Mouse (Mus musculus) heart, adult 18-20 months (tissue): Measurements from ENCODE around the gene Rdh16f2. TPM values are rescaled to one million over a fixed set of nuclear protein-coding genes. Genes with fewer than 3 reads are reported as not detected.
"Not testable (repeated sequence)": the region's sequence is repeated elsewhere in the genome, so short reads cannot be mapped to it uniquely, and the experiment has no call there.

Source experiments
- DNase-seq, 2 experiments: peaks; one replicate each; pipeline ENCODE4 v3.0.0; 2021 to 2022; ENCODE audit warnings: mixed read lengths in 1 of 2
- long read RNA-seq, 2 experiments: library from polyadenylated mRNA; stranded (forward); transcript quantifications; one replicate each; pipeline ENCODE4 v2.0.0; 2021
- total RNA-seq, 2 experiments: library from RNA; stranded (reverse); gene quantifications; 2 replicates each; pipeline ENCODE4 v1.2.3; 2021

Gene Rdh16f2
- not detected for total RNA-seq
- long read RNA-seq, experiment 1 = 0 reads
- long read RNA-seq, experiment 2 = 0 reads

DNA sequence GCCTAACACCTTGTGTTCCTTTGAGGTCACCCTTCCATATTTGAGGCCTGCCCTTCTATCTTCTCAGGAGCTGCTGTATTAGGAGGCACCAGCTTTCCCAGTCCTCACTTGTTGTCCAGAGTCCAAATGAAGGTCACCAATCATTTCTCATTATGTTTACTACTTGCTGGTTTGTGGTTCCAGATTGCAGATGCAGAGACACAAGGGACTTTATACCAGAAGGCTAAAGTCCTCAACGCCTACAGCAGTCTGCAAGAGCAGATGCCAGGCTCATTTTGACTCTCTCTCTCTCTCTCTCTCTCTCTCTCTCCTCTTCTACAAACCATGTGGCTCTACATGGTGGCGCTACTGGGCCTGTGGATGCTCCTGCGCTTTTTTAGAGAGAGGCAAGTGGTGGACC, at the start of gene Rdh16f2:
Gene Rdh16f2 (plus strand): TSS at position 243 of the 400 bp plus-strand sequence.
- no peak for DNase-seq

DNA sequence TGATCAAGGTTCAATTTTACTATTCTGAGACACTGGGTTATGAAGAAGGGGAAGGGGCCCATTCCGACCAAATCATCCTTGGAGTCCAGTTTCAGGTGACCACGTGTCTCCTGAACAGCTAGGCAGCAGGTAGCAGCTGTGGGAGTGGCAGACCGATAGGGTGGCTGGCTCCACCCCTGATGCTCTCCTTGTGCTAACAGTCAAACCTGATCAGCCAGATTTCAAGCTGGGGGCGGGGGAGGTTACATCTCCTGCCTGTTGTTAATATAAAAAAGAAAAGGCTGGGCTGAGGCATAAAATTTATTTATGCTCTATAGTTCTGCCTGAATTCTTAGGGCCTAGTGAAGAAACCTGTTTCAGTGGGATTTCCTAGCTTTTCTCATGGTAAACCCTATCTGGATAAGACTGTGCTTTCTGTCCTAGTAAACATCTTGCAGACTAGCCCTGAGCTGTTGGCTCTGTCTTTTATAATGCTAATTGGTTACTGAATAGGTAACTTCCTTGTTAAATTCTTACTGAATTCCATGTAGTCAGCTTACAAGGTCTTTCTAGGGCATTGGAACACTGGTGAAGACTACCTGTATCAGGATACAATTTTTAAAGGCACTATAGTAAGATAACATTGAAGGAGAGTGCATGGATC, 48.9 kb upstream of the Rdh16f2 start:
- not testable (repeated sequence) for DNase-seq

DNA sequence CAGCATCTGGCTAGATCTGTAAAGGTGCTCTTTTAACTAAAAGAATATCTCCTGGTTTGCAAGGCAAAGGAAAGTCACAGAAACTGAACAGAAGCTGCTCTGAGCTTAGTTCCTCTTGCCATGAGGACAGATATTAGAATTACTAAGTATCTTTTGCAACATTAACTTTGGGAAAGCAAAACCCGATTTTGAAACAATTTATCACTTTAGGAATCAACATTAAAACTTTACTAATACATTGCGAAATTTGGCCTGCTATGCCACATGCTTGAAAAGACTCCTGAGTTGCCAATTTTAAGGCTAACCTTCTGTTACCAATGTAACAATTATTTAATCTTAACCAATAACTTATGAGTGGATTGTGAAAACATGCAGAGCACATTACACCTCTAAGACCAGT, 44.5 kb upstream of the Rdh16f2 start:
- DNase-seq = not testable (repeated sequence)

DNA sequence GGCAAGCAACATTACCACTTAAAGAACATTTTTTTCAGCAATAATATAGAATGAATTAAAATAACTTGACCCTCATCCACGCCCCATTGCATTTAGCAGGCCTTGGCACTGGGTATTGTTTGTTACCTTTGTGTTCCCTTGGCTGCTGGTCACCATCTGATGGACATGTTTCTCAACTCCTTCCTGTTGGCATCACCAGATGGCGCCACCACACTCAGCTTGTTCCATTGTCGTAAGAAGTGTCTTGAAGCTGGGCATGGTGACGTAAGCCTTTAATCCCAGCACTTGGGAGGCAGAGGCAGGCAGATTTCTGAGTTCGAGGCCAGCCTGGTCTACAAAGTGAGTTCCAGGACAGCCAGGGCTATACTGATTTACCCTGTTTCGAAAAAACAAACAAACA, 40.9 kb upstream of the Rdh16f2 start:
- peak; percentile 4 to 13 for DNase-seq

DNA sequence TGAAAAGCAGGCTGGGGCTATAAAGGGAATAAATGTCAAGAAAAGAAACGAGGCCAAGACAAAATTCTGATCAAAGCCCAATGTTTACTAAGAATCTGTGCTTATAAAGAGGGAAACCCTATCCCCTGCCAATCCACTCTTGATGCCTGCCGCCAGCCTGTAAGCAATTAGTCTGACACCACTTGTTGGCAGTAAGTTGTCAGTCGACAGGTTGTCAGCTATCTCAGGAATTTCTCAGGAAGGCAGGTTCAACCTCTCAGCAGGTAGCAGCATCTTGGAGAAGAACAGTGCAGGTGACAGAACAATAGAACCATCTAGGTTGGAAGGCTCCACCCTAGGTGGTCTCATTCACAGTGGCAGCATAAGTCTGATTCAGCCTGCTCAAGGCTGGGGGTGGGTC, 37.2 kb upstream of the Rdh16f2 start:
- no peak for DNase-seq

DNA sequence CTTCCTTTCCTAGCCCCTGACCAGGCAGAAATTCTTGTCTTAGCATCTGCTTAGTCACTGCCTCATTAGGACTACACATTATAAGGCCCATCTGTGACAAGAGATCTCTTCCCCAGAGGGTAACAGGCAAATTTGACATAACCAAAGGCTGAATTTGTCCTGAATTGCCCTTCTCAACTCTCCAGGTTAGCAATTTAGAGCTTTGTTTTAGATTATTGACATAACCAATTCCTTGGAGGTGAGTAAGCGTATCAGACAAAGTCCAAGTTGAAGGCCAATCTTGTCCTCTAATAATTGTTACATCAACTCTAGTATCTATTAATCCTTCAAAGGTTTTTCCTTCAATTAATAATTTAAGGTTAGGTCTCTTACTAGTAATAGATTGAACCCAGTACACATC, 32.1 kb upstream of the Rdh16f2 start:
- not testable (repeated sequence) for DNase-seq

DNA sequence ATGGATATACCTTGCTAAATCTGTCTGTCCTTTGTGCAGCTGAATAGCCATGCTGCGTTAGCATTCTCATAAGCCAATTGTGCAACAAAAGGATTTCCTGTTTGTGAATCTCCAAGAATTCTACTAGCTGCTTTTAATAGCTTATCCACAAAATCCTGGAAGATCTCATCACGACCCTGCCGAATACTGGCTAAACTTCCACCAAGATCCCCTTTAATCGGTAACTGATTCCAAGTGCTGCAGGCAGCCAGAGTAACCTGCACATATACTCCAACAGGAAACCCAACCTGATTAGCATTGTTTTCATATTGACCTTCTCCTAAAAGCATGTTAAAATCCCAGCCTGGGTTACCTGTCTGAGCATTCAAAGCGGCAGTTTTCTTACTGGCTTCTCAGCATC, 31.0 kb upstream of the Rdh16f2 start:
- DNase-seq = no peak

DNA sequence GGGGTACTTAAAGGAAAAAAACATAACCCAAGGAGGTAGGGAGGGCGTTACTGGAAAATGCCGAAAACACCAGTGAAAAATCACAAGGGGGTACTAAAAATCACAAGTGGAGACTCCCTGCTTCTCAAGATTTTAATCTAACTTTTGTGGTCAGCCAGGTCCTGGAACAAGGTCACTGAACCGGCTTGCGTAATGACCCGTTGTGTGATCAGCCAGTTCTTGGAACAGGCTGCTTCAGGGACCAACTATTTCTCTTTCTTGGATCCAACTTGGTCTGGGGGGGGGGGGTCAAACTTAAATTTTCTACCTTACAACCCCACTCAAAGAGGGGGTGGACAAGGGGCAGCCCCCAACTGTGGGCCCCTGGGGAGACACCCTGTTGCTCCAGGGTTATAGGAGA, 28.5 kb upstream of the Rdh16f2 start:
- not testable (repeated sequence) for DNase-seq

DNA sequence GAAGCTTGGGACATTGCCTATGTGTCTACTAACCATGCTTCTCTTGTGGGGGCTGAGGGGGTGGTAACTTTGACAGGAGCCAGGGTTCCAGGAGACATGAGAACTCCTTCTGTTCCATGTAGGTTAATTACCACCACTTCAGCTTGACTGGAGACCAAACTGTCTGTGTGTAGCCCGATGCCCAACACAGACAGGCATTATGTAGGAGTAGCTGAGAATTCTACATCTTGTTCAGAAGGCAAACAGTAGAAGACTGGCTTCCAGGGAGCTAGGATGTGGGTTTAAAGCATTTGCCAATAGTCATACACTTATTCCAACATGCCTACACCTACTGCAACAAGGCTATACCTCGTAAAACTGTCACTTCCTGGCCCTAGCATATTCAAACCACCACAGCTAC, 27.7 kb upstream of the Rdh16f2 start:
- no peak for DNase-seq

DNA sequence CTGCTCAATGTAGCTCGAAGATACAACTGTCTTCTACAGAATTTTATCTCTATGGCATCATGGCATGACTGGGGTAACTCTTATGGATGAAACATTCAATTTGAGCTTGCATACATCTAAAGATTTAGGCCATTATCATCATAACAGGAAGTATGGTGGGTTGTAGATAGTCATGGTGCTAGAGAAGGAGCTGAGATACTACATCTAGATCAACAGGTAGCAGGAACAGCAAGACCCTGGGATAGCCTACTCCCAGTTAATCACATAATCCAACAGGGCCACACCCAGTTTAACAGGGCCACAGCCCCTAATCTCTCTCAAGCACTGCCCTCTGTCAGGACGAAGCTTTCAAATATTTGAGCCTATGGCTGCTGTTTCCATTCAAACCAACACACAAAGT, 25.5 kb upstream of the Rdh16f2 start:
- DNase-seq = no peak

DNA sequence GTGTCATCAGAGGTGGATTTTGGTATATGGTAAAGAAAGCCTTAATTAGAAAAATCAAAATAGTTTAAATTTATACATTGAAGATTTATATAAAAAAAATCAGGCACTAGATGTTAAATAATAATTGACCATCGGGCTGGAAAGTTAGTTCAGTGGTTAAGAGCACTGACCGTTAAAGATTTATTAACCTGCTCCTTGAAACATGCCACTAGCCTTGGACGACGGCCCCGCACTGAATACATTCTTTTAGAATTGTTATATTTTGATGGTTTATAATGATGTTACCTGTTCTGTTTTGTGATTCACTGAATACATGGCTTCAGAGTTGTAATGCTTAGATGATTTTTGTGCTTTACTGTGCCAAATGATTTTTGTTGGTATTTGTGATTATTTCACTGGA, 20.3 kb upstream of the Rdh16f2 start:
- DNase-seq = not testable (repeated sequence)

DNA sequence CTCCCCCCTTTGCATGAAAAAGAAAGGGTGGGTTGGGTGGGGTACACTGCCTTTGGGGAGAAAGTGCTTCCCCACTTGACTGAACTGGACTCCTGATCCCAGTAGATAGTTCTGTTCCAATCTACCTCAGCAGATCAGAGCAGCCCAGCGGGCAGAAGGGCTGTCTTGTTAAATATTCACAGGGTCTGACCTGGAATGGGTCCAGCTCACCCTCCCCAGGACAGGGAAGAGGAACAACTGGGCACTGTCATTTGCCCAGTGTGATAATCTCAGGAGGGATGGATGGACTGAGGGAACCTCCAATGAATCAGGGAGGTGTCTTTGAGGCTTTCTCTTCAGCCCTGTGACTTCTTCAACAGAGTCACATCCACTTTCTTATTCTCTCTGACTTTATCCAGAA, 18.2 kb upstream of the Rdh16f2 start:
- no peak for DNase-seq

DNA sequence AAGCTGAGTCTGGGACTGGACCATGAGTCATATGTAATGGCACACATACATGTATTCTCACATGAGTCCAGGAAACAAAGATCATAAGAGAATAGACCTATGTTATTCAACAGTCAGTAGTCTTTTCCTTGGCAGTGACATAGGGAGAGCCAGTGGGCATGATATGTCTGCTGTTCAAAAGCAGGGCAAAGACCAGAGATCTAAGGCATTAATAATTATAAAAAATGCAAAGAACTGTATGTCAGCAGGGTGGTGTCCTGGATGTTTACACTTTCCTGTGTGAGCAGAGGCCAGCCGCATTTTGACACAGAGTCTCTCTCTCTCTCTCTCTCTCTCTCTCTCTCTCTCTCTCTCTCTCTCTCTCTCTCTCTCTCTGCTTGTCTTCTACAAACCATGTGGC, 16.6 kb upstream of the Rdh16f2 start, which contains the start of gene Rdh19:
Gene Rdh19 (plus strand): TSS at position 301 of the 400 bp plus-strand sequence.
- DNase-seq = no peak

DNA sequence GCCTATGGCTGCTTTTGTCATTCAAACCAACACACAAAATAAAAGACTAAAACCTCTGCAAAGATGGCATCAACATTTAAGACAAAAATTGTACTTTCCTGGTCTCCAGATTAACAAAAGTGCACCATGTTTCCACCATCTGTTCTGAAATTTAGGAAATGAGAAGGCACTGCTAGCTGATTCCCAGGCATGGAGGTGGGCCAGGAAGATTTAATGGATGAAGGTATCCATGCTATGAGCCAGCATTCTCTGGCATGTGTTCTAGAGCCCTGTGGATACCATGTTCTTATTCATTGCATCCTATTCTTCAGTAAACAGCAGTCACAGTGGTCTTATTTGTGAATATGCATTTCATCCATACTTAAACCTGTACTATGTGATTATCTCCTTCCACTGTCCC, 9.9 kb upstream of the Rdh16f2 start:
- no peak for DNase-seq

DNA sequence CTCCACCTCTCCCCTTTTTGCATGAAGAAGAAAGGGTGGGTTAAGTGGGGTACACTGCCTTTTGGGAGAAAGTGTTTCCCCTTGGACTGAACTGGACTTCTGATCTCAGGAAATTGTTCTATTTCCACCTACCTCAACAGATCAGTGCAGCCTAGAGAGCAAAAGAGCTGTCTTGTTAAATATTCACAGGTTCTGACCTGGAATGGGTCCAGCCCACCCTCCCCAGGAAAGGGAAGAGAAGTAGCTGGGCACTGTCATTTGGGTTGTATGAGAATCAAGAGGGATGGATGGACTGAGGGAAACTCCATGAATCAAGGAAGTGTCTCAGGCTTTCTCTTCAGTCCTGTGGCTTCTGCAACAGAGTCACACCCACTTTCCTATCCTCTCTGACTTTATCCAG, 1.3 kb upstream of the Rdh16f2 start:
- no peak for DNase-seq

DNA sequence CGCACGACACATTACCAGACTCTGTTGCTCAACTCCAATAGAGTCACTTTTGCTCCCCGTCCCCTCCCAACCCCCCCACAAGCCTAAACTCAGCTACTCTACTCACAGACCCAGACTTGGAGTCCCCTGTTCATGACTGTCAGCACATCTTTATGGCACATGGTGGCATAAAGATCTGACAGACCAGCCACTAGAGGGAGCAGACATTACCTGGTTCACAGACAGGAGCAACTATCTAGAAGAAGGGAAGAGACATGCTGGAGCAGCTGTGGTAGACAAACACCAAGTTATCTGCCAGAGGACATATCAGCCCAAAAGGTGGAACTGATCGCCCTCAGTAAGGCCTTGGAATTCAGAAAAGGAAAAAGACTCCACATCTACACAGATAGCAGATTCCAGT, 6.2 kb downstream of the Rdh16f2 start:
- peak; percentile 4 to 6 for DNase-seq

DNA sequence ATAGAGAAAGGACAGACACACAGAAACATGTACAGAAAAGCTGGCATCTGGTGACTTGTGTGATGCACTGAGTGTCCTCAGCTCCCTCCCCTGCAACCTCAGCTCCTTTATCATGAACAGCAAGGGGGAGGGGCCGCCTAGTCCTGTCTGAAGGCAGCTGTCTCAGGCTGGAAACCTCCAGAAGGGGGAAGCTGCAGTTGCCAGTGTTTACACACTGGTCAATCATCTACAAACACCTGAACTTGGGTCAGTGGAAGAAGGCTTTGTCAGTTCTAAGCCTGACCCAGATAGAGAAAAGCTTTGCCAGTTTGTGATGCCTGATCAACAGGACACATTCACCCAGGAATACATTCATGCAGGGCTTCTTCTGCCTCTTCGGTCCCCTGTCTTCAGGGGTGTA, 11.4 kb downstream of the Rdh16f2 start:
- no peak for DNase-seq

DNA sequence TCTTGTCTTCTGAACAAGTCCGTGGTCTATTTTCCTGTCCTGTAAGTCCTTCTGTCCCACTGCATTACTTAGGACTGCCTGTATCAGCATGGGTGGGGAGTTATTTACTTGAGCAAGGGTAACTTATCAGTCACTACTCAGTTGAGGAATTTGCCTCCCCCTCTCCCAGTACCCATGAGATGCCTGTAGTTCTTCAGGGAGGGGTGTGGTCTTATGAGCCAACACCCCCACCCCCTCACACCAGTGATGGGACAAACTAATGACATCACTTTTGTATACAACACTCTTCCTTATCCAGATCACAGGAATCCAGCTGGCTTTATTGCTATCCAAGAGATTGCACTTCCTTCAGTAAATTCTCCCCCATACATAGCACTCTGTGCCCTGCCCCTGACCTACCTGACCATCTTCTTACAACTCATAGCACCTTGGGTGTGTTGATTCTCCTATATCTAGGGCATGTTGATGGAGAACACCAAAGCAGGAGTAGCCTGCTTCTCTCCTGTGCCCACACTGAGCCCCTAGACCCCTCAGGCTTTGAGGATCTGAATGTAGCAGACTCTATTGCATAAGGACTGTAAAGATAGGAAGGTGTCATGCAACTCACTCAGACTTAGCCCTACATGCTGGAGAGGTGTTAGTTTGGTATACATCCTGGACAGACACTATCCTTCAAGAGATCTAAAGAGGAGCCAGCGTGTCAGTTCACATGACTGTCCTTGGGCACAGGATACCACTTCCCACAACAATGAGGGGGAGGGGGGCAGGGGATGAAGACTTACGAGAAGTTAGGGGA, 12.2 kb downstream of the Rdh16f2 start:
- no peak for DNase-seq

DNA sequence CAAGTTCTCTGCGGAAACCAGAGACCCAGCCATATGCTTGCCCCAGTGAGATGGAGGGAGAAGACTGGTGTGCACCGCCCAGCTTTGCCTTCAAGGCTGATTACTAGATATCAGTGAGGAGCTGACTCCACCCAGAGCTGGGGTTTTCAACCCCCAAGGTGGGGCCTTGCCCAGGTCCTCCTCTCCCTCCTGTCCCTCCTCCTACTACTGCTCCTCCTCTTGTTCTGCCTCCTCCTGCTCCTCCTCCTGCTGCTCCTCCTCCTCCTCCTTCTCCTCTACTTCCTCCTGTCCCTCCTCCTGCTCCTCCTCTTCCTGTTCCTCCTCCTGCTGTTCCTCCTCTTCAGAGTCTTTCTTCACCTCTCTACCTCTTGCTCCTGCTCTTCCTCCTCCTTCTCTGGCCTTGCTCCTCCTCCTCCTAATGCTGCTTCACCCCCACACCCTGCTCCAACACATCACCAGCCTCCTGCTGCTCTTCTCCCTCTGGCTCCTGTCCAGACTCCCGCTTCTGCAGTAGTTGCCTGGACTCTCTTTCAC, 12.9 kb downstream of the Rdh16f2 start:
- peak in 1 of 2 experiments; percentile 9 for DNase-seq

DNA sequence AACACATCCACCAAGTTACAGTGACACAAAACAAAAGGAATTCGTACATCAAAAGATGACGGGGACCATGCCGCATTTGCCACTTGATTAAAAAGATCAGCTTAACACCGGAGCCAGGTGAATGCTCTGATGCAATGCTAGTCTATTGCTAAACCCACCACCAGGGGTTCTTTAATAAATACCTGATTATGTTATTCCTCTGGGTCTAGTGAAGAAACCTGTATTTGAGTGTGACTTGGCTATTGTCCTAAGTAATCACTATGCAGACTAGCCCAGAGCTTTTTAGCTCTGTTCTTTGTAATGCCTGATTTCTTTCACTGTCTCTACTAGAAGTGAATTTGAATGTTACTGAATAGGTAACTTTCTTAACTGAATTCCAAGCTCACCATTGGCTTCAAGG, 14.8 kb downstream of the Rdh16f2 start:
- DNase-seq = no peak

DNA sequence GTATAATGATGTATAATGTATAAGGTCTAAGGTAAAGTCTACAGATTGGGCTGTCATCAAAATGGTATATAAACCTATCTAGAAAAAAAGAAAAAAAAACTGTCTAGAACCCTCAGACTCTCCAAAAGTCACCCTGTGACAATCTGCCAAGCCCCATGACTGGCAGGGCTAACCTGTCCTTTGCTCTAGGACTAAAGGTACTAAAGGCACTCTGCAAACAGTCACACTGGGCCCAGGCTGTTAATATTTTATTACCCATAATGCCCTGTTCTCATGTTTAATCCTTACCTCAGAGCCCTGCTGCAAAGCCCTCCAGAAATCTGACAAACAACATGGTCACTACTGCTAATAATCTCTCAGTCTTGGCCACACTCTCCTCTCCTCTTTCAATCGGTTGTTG, 20.3 kb downstream of the Rdh16f2 start:
- DNase-seq = no peak

DNA sequence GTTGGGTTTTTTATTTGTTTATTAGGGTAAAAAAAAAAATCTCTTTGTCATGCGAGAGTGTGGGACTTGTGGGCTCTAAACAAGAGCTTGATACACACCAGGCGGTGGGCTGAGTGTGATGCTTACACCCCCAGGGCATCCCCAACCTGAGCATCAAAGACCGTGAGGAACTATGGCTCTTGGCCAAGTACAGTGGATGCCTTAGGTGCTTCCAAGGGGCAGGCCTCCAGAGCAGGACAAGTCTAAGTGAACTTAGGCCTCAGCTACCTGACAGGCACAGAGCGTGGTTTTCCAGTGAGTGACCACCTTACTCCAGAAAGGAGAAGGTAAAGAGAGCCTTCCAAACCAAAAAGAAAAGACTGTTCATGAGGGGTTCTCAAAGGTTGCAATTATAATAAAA, 20.7 kb downstream of the Rdh16f2 start:
- DNase-seq = no peak

DNA sequence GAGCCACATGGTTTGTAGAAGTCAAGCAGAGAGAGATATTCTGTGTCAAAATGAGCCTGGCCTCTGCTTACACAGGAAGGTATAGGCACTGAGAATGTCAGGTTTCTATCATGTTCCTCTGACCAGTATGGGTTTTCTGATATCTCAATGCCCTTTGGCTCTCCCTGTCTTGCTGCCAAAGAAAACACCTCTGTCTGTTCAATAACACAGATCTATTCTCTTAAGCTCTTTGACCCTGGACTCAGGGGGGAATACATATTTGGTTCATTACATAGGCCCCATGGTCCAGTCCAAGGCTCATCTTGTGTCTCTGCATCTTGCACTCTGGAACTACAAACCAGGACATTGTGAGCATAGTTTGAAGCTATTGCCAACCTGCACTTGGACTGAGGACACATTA, 22.3 kb downstream of the Rdh16f2 start, which contains the start of gene Rdh7:
Gene Rdh7 (minus strand): TSS at position 213 of the 400 bp plus-strand sequence.
- no peak for DNase-seq
